Mouse (Mus musculus) mesoderm, embryonic 11.5 days (tissue): ENCODE results near the gene Cdh1.
"Not testable (repeated sequence)": the region's sequence is repeated elsewhere in the genome, so short reads cannot be mapped to it uniquely, and the experiment has no call there.

Source experiments
- DNase-seq: peaks from one replicate; pipeline ENCODE4 v3.0.0-alpha.2; 2012; ENCODE audit warnings: low read depth, low spot score

The Cdh1 gene

GRCm38 (mm10) chr8:106603131-106603819 lies at the start of gene Cdh1:
Gene Cdh1 (plus strand): TSS chr8:106603351.
- peak; percentile 30 for DNase-seq

- DNase-seq = no peak
Observed at GRCm38 (mm10) chr8:106554011-106554410, 49.1 kb upstream of the Cdh1 start.

- no peak for DNase-seq
Observed at GRCm38 (mm10) chr8:106556068-106556645, 47.0 kb upstream of the Cdh1 start.

GRCm38 (mm10) chr8:106559844-106560243 lies 43.3 kb upstream of the Cdh1 start:
- no peak for DNase-seq

GRCm38 (mm10) chr8:106561097-106561865 lies 41.9 kb upstream of the Cdh1 start:
- peak; percentile 72 for DNase-seq

- DNase-seq = no peak
Observed at GRCm38 (mm10) chr8:106563691-106564182, 39.4 kb upstream of the Cdh1 start.

- no peak for DNase-seq
Observed at GRCm38 (mm10) chr8:106569006-106569405, 34.1 kb upstream of the Cdh1 start.

GRCm38 (mm10) chr8:106570386-106570785 lies 32.8 kb upstream of the Cdh1 start:
- no peak for DNase-seq

- no peak for DNase-seq
Observed at GRCm38 (mm10) chr8:106571551-106572172, 31.5 kb upstream of the Cdh1 start.

GRCm38 (mm10) chr8:106572175-106572574 lies 31.0 kb upstream of the Cdh1 start:
- not testable (repeated sequence) for DNase-seq

GRCm38 (mm10) chr8:106573168-106573567 lies 30.0 kb upstream of the Cdh1 start, which contains the start of gene Gm10073:
Gene Gm10073 (minus strand): TSS chr8:106573461.
- not testable (repeated sequence) for DNase-seq

- no peak for DNase-seq
Observed at GRCm38 (mm10) chr8:106574283-106574682, 28.9 kb upstream of the Cdh1 start.

GRCm38 (mm10) chr8:106576849-106577555 lies 26.1 kb upstream of the Cdh1 start:
- no peak for DNase-seq

- DNase-seq = no peak
Observed at GRCm38 (mm10) chr8:106579510-106579909, 23.6 kb upstream of the Cdh1 start.

- no peak for DNase-seq
Observed at GRCm38 (mm10) chr8:106581344-106582088, 21.6 kb upstream of the Cdh1 start.

- DNase-seq = no peak
Observed at GRCm38 (mm10) chr8:106584942-106585670, 18.0 kb upstream of the Cdh1 start.

- no peak for DNase-seq
Observed at GRCm38 (mm10) chr8:106585671-106586037, 17.5 kb upstream of the Cdh1 start.

- DNase-seq = no peak
Observed at GRCm38 (mm10) chr8:106586896-106587295, 16.3 kb upstream of the Cdh1 start.

GRCm38 (mm10) chr8:106588443-106589431 lies 14.4 kb upstream of the Cdh1 start:
- no peak for DNase-seq
